Comparison of ENCODE assay signal across 9 mouse cellular contexts in the genomic region with DNA sequence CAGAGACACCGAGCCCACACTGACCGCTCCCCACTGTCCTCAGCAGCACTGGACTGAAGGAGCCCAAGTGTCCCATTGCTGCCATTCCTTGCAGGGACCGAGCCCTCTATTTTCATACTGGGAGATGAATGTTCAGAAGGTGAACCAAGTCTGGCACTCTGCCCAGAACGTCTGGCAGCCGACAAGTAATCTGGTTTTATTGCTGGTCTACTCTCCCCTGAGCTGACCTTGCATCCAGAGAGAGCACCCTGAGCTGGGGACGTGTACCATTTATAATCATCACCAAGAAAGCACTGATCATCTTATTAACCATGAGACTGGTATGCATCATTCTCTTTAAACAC.
DNase-seq lines count a peak whose midpoint lies in the region; ATAC-seq and TF ChIP-seq lines count a peak whose summit lies in the region.
"Had no signal": no experiment of that assay in that cellular context is flagged by ENCODE, and none has a peak within 500 bp of the region (broad histone marks: within the 10 kb centered on the region; RNA-seq: fewer than 3 reads in every experiment).

No protein-coding gene starts in this region.

- 0 out of 2 replicates have a peak, but pooled peaks cover 3% of the 10 kb centered on the region for H3K36me3 ChIP-seq in heart, embryonic 12.5 days
- H3K36me3 ChIP-seq in forebrain, embryonic 14.5 days (ENCODE audit: control insufficient read depth, insufficient read depth, low read length) = no peaks in the 10 kb centered on the region
- H3K36me3 ChIP-seq in hindbrain, embryonic 13.5 days = no peaks in the 10 kb centered on the region

- TF ChIP-seq CTCF in Patski (IDR thresholded peaks at IDR 0.05) = no peak

- peaks cover 20% of the 10 kb centered on the region for H3K4me1 ChIP-seq in heart, embryonic 12.5 days (replicated peaks)
- H3K4me1 ChIP-seq in forebrain, embryonic 14.5 days (ENCODE audit: control insufficient read depth, insufficient read depth, low read length) = peaks cover 26% of the 10 kb centered on the region
- peaks cover 30% of the 10 kb centered on the region for H3K4me1 ChIP-seq in hindbrain, embryonic 13.5 days (replicated peaks)

- H3K27me3 ChIP-seq in heart, embryonic 12.5 days (replicated peaks) = no peaks in the 10 kb centered on the region
- no peaks in the 10 kb centered on the region for H3K27me3 ChIP-seq in Patski
- H3K27me3 ChIP-seq in forebrain, embryonic 14.5 days (replicated peaks; ENCODE audit: control insufficient read depth, insufficient read depth, low read length) = no peaks in the 10 kb centered on the region
- H3K27me3 ChIP-seq in hindbrain, embryonic 13.5 days = no peaks in the 10 kb centered on the region

- DNase-seq in heart, adult 11 months = peak; percentile 97
- peak; percentile 12 for DNase-seq in Patski (ENCODE audit: low read depth, low spot score)
- peak; percentile 76 for DNase-seq in forebrain, embryonic 14.5 days (ENCODE audit: low spot score)
- peak; percentile 59 for DNase-seq in lung, postnatal 14 days
- no peak for DNase-seq in natural killer cell, adult 2 months (ENCODE audit: low spot score in 2 of 2)
- no peak for DNase-seq in frontal cortex, adult 2 months (ENCODE audit: extremely low spot score in 1 of 2, low spot score in 1 of 2)

- in situ Hi-C loops in Patski (cut with MboI; ENCODE audit: low pct_unique_long_range_greater_than_20kb) = no loop called here

- H3K4me3 ChIP-seq in heart, embryonic 12.5 days = no peak overlapping the region
- no peak overlapping the region for H3K4me3 ChIP-seq in forebrain, embryonic 14.5 days (ENCODE audit: low read depth, low read length)
- no peak overlapping the region for H3K4me3 ChIP-seq in hindbrain, embryonic 13.5 days

- POLR2A ChIA-PET in Patski (lab: Charles Lee) = no interaction called here

- H3K27ac ChIP-seq in heart, embryonic 12.5 days (ENCODE audit: poor library complexity, severe bottlenecking) = no peak overlapping the region
- H3K27ac ChIP-seq in forebrain, embryonic 14.5 days (ENCODE audit: low read depth, low read length) = peak overlapping the region; percentile 82; the same call in 1 of the 2 replicates
- H3K27ac ChIP-seq in hindbrain, embryonic 13.5 days = peak overlapping the region; percentile 61
- H3K27ac ChIP-seq: liver, embryonic 14.5 days had no signal

- 35% methylated on average over 6 of the region's 6 CpGs for WGBS in heart, embryonic 12.5 days
- 39% methylated on average over 6 of the region's 6 CpGs for WGBS in forebrain, embryonic 14.5 days
- WGBS in hindbrain, embryonic 13.5 days = 27% methylated on average over 6 of the region's 6 CpGs

- no peak for ATAC-seq in heart, embryonic 12.5 days (ENCODE audit: insufficient number of reproducible peaks, low FRiP score)
- no peak for ATAC-seq in Patski
- ATAC-seq in forebrain, embryonic 14.5 days = 0 out of 2 replicates have a peak, but pooled peaks have one; percentile 19
- no peak for ATAC-seq in hindbrain, embryonic 13.5 days (ENCODE audit: low FRiP score)

- H3K4me2 ChIP-seq in heart, embryonic 12.5 days = no peak overlapping the region
- no peak overlapping the region for H3K4me2 ChIP-seq in forebrain, embryonic 14.5 days (ENCODE audit: low read length)
- H3K4me2 ChIP-seq in hindbrain, embryonic 13.5 days = no peak overlapping the region

- no peak overlapping the region for H3K9ac ChIP-seq in heart, embryonic 12.5 days
- H3K9ac ChIP-seq in forebrain, embryonic 14.5 days (ENCODE audit: low read length) = no peak overlapping the region
- H3K9ac ChIP-seq in hindbrain, embryonic 13.5 days = no peak overlapping the region
- H3K9ac ChIP-seq: liver, embryonic 14.5 days had no signal

- CTCF ChIA-PET in Patski (lab: Charles Lee) = interaction anchor here (0.9 to 2.2 kb wide), 2 partner anchors 9 to 35 kb away, joined by 3 to 9 read pairs; no protein-coding TSS in a partner anchor

- no peaks in the 10 kb centered on the region for H3K9me3 ChIP-seq in heart, embryonic 12.5 days (replicated peaks)
- no peaks in the 10 kb centered on the region for H3K9me3 ChIP-seq in forebrain, embryonic 14.5 days (replicated peaks; ENCODE audit: control insufficient read depth, low read length)
- H3K9me3 ChIP-seq in hindbrain, embryonic 13.5 days = no peaks in the 10 kb centered on the region

Comparison
In these comparisons a context has a peak if more than half of its experiments do, and no peak if none do; other contexts are left out.
1. DNase-seq: peak in heart, adult 11 months (single experiment), Patski (single experiment), forebrain, embryonic 14.5 days (single experiment) and lung, postnatal 14 days (single experiment); none in natural killer cell, adult 2 months (0 of 2) and frontal cortex, adult 2 months (0 of 2).